33 mouse cellular contexts compared by ENCODE assay signal in genomic region chrX:99999342-99999741, GRCm38 (mm10). TPM values are rescaled to one million over a fixed set of nuclear protein-coding genes. Genes with fewer than 3 reads are reported as not detected.
"Had no signal": no experiment of that assay in that cellular context is flagged by ENCODE, and none has a peak within 500 bp of the region (broad histone marks: within the 10 kb centered on the region; RNA-seq: fewer than 3 reads in every experiment).

No protein-coding gene starts in this region.

- H3K36me3 ChIP-seq: heart, embryonic 10.5 days; heart, embryonic 12.5 days; heart, embryonic 13.5 days; heart, embryonic 15.5 days; hindbrain, embryonic 10.5 days; hindbrain, embryonic 12.5 days; hindbrain, embryonic 13.5 days; hindbrain, embryonic 15.5 days; intestine, embryonic 15.5 days; kidney, embryonic 15.5 days had no signal

- DNase-seq: heart, postnatal 10 days; heart, postnatal 14 days; heart, postnatal 36 days; heart, postnatal 4 days; kidney, adult 11 months; kidney, adult 18-20 months; kidney, adult 2 months; kidney, adult 8-10 months; kidney, adult 9 months; kidney, postnatal 10 days; kidney, postnatal 14 days; kidney, postnatal 25 days; kidney, postnatal 36 days; kidney, postnatal 4 days; layer of hippocampus, postnatal 36 days had no signal

- H3K4me3 ChIP-seq: heart, embryonic 10.5 days; heart, embryonic 12.5 days; heart, embryonic 13.5 days; heart, embryonic 15.5 days; hindbrain, embryonic 10.5 days; hindbrain, embryonic 12.5 days; hindbrain, embryonic 13.5 days; hindbrain, embryonic 15.5 days; intestine, embryonic 15.5 days; kidney, embryonic 15.5 days; layer of hippocampus, adult 2 months had no signal

- H3K9ac ChIP-seq: heart, embryonic 12.5 days; heart, embryonic 13.5 days; heart, embryonic 15.5 days; hindbrain, embryonic 12.5 days; hindbrain, embryonic 13.5 days; hindbrain, embryonic 14.5 days; hindbrain, embryonic 15.5 days; intestine, embryonic 15.5 days; kidney, embryonic 15.5 days had no signal

- H3K4me1 ChIP-seq: heart, embryonic 10.5 days; heart, embryonic 12.5 days; heart, embryonic 13.5 days; heart, embryonic 15.5 days; hindbrain, embryonic 10.5 days; hindbrain, embryonic 12.5 days; hindbrain, embryonic 13.5 days; hindbrain, embryonic 15.5 days; intestine, embryonic 15.5 days; kidney, embryonic 15.5 days had no signal

- ATAC-seq: hindbrain, embryonic 16.5 days; hindbrain, postnatal 0 days; inflammation-experienced regulatory T-cells, adult 6 months; intestine, embryonic 15.5 days; intestine, embryonic 16.5 days; intestine, postnatal 0 days had no signal

- H3K27me3 ChIP-seq: heart, embryonic 12.5 days; heart, embryonic 15.5 days; hindbrain, embryonic 13.5 days; hindbrain, embryonic 15.5 days; intestine, embryonic 15.5 days had no signal

- H3K27ac ChIP-seq: heart, embryonic 10.5 days; heart, embryonic 13.5 days; heart, embryonic 15.5 days; hindbrain, embryonic 10.5 days; hindbrain, embryonic 12.5 days; hindbrain, embryonic 13.5 days; hindbrain, embryonic 14.5 days; hindbrain, embryonic 15.5 days; hindbrain, postnatal 0 days; intestine, embryonic 15.5 days; kidney, embryonic 15.5 days; kidney, postnatal 0 days; layer of hippocampus, adult 2 months had no signal

- H3K9me3 ChIP-seq: heart, embryonic 10.5 days; heart, embryonic 12.5 days; heart, embryonic 13.5 days; heart, embryonic 15.5 days; hindbrain, embryonic 10.5 days; hindbrain, embryonic 12.5 days; hindbrain, embryonic 13.5 days; hindbrain, embryonic 15.5 days; intestine, embryonic 15.5 days; kidney, embryonic 15.5 days had no signal

RNA-seq across cellular contexts. Expression of gene Eda, which starts 23.9 kb away (rescaled TPM):
- polyA plus RNA-seq: inflammation-experienced regulatory T-cells, adult 6 months had no signal
